Comparison of ENCODE assay signal across 16 mouse cellular contexts in genomic region chr12:106288791-106289515, GRCm38 (mm10).
DNase-seq lines count a peak whose midpoint lies in the region; ATAC-seq and TF ChIP-seq lines count a peak whose summit lies in the region.
"Had no signal": no experiment of that assay in that cellular context is flagged by ENCODE, and none has a peak within 500 bp of the region (broad histone marks: within the 10 kb centered on the region; RNA-seq: fewer than 3 reads in every experiment).

No protein-coding gene starts in this region.

- no peaks in the 10 kb centered on the region for H3K36me3 ChIP-seq in kidney, embryonic 15.5 days
- no peaks in the 10 kb centered on the region for H3K36me3 ChIP-seq in stomach, postnatal 0 days (ENCODE audit: control insufficient read depth, insufficient read depth, low read length)
- H3K36me3 ChIP-seq: heart, embryonic 15.5 days; midbrain, embryonic 12.5 days had no signal

- H3K27ac ChIP-seq in kidney, embryonic 15.5 days: no peak overlapping the region
- H3K27ac ChIP-seq in stomach, postnatal 0 days (replicated peaks): no peak overlapping the region
- H3K27ac ChIP-seq: heart, embryonic 15.5 days; liver, embryonic 14.5 days; midbrain, embryonic 12.5 days had no signal

- TF ChIP-seq CTCF in stomach, postnatal 0 days (IDR thresholded peaks at IDR 0.05; ENCODE audit: low read depth): peak; percentile 36; the same call in 1 of the 2 replicates

- no peak overlapping the region for H3K4me3 ChIP-seq in kidney, embryonic 15.5 days (replicated peaks)
- H3K4me3 ChIP-seq in stomach, postnatal 0 days (ENCODE audit: low read depth, low read length): no peak overlapping the region
- H3K4me3 ChIP-seq: erythroblast, embryonic 14.5 days; heart, embryonic 15.5 days; midbrain, embryonic 12.5 days had no signal

- no peak for TF ChIP-seq EP300 in stomach, postnatal 0 days (optimal IDR thresholded peaks at IDR 0.05)

- 30% methylated on average over 23 of the region's 23 CpGs for WGBS in kidney, embryonic 15.5 days
- 51% methylated on average over 23 of the region's 23 CpGs for WGBS in stomach, postnatal 0 days

- H3K9me3 ChIP-seq in kidney, embryonic 15.5 days (replicated peaks): no peaks in the 10 kb centered on the region
- H3K9me3 ChIP-seq in stomach, postnatal 0 days (ENCODE audit: control insufficient read depth, low read length): no peaks in the 10 kb centered on the region
- H3K9me3 ChIP-seq: heart, embryonic 15.5 days; midbrain, embryonic 12.5 days had no signal

- peaks cover 6% of the 10 kb centered on the region for H3K4me1 ChIP-seq in kidney, embryonic 15.5 days
- H3K4me1 ChIP-seq in stomach, postnatal 0 days (replicated peaks; ENCODE audit: control insufficient read depth, insufficient read depth): no peaks in the 10 kb centered on the region
- H3K4me1 ChIP-seq: heart, embryonic 15.5 days; midbrain, embryonic 12.5 days had no signal

- H3K9ac ChIP-seq in kidney, embryonic 15.5 days: no peak overlapping the region
- H3K9ac ChIP-seq in stomach, postnatal 0 days (ENCODE audit: low read length): no peak overlapping the region
- H3K9ac ChIP-seq: heart, embryonic 15.5 days; liver, embryonic 14.5 days; midbrain, embryonic 12.5 days had no signal

- peak; percentile 54 for ATAC-seq in kidney, embryonic 15.5 days (replicated peaks; ENCODE audit: low FRiP score)
- ATAC-seq in stomach, postnatal 0 days (ENCODE audit: low FRiP score, low TSS enrichment): no peak
- ATAC-seq: forebrain, embryonic 16.5 days had no signal

- DNase-seq in thymus, postnatal 0 days (ENCODE audit: low spot score): peak; percentile 30
- no peak for DNase-seq in thymus, postnatal 25 days
- peak; percentile 48 for DNase-seq in ZHBTc4 (ENCODE audit: low read depth, low spot score)
- DNase-seq in stomach, postnatal 0 days (ENCODE audit: low spot score): no peak
- DNase-seq in spleen, postnatal 36 days (ENCODE audit: low spot score in 2 of 2): no peak
- DNase-seq in spleen, adult 18-20 months: no peak
- DNase-seq: adrenal gland, adult 8-10 months; cerebellum, adult 9-10 months; heart, adult 11 months; right cerebral cortex, postnatal 14 days had no signal

- H3K27me3 ChIP-seq in kidney, embryonic 15.5 days: no peaks in the 10 kb centered on the region
- H3K27me3 ChIP-seq in stomach, postnatal 0 days (ENCODE audit: control insufficient read depth, insufficient read depth, low read length): no peaks in the 10 kb centered on the region
- H3K27me3 ChIP-seq: heart, embryonic 15.5 days had no signal

- H3K4me2 ChIP-seq in kidney, embryonic 15.5 days: peak overlapping the region; percentile 34; the same call in 1 of the 2 replicates
- H3K4me2 ChIP-seq in stomach, postnatal 0 days (replicated peaks; ENCODE audit: low read depth): no peak overlapping the region
- H3K4me2 ChIP-seq: heart, embryonic 15.5 days; midbrain, embryonic 12.5 days had no signal

Comparison
In these comparisons a context has a peak if more than half of its experiments do, and no peak if none do; other contexts are left out.
1. DNase-seq: peak in thymus, postnatal 0 days (single experiment) and ZHBTc4 (single experiment); none in thymus, postnatal 25 days (single experiment), stomach, postnatal 0 days (single experiment), spleen, postnatal 36 days (0 of 2) and spleen, adult 18-20 months (0 of 2).